In the genomic region with DNA sequence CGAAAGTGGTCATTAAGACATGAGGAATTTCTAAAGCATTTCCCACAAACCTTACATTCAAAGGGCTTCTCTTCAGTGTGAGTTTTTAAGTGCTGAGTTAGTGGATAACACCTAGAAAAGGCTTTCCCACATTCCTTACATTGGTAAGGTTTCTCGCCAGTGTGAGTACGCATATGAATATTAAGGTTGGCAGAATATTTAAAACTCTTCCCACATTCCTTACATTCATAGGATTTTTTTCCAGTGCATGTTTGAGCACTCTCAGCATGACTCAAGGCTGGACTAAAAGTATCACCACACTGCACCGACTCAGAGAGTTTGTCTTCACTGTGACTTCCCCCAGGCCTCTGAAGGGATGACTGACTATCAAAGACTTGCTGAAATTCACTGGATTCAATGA, we compare ENCODE assay signal across 34 mouse cellular contexts. TPM values are rescaled to one million over a fixed set of nuclear protein-coding genes. Genes with fewer than 3 reads are reported as not detected.
A peak's percentile ranks its signal among the peaks of the same experiment; 100 is the strongest.
DNase-seq lines count a peak whose midpoint lies in the region; ATAC-seq and TF ChIP-seq lines count a peak whose summit lies in the region.
"Had no signal": no experiment of that assay in that cellular context is flagged by ENCODE, and none has a peak within 500 bp of the region (broad histone marks: within the 10 kb centered on the region; RNA-seq: fewer than 3 reads in every experiment).

No protein-coding gene starts in this region.

- TF ChIP-seq POLR2A in embryonic fibroblast, embryonic 13.5 days (IDR thresholded peaks at IDR 0.05; ENCODE audit: low read depth, low read length) = no peak

- intact Hi-C loops in left cerebral cortex, postnatal 10 days (cut with DNase I) = no loop called here

- ATAC-seq in Patski = peak; percentile 95
- ATAC-seq in inflammation-experienced regulatory T-cells, adult 6 months = no peak
- ATAC-seq: forebrain, embryonic 15.5 days; intestine, embryonic 15.5 days had no signal

- no peak for TF ChIP-seq CTCF in Patski (IDR thresholded peaks at IDR 0.05)
- TF ChIP-seq CTCF in embryonic fibroblast, embryonic 13.5 days (IDR thresholded peaks at IDR 0.05; ENCODE audit: borderline replicate concordance, insufficient read depth, low read length) = no peak

- H3K4me1 ChIP-seq in embryonic fibroblast, embryonic 13.5 days (ENCODE audit: control insufficient read depth, insufficient read depth, low read length) = no peaks in the 10 kb centered on the region
- H3K4me1 ChIP-seq: embryonic facial prominence, embryonic 12.5 days; embryonic facial prominence, embryonic 15.5 days; forebrain, embryonic 12.5 days; forebrain, embryonic 15.5 days; hindbrain, embryonic 12.5 days; hindbrain, embryonic 15.5 days; intestine, embryonic 15.5 days had no signal

- H3K27ac ChIP-seq in embryonic fibroblast, embryonic 13.5 days (ENCODE audit: insufficient read depth, low read length) = peak overlapping the region; percentile 34; the same call in 1 of the 2 replicates
- H3K27ac ChIP-seq: embryonic facial prominence, embryonic 12.5 days; embryonic facial prominence, embryonic 15.5 days; forebrain, embryonic 12.5 days; forebrain, embryonic 15.5 days; heart, adult 2 months; hindbrain, embryonic 12.5 days; hindbrain, embryonic 15.5 days; intestine, embryonic 15.5 days had no signal

- H3K4me3 ChIP-seq in embryonic fibroblast, embryonic 13.5 days (ENCODE audit: insufficient read depth, low read length) = no peak overlapping the region
- H3K4me3 ChIP-seq: embryonic facial prominence, embryonic 12.5 days; embryonic facial prominence, embryonic 15.5 days; erythroblast, embryonic 14.5 days; forebrain, embryonic 12.5 days; forebrain, embryonic 15.5 days; heart, adult 2 months; hindbrain, embryonic 12.5 days; hindbrain, embryonic 15.5 days; intestine, embryonic 15.5 days had no signal

- peak; percentile 8 for DNase-seq in heart, adult 11 months
- DNase-seq in heart, adult 9 months (ENCODE audit: low spot score in 2 of 2) = no peak
- DNase-seq in Patski (ENCODE audit: low read depth, low spot score) = no peak
- DNase-seq in left cerebral cortex, postnatal 10 days (ENCODE audit: extremely low spot score in 1 of 2, low spot score in 2 of 2) = no peak
- DNase-seq: adrenal gland, adult 2 months; adrenal gland, postnatal 14 days; B cell, adult 2 months; cerebellum, adult 11 months; cerebellum, adult 2 months; cerebellum, adult 9-11 months; cerebellum, postnatal 25 days; gastrocnemius, postnatal 25 days; heart, adult 2 months; kidney, adult 11 months had no signal

- no peaks in the 10 kb centered on the region for H3K27me3 ChIP-seq in Patski
- H3K27me3 ChIP-seq: CH12.LX; embryonic facial prominence, embryonic 12.5 days; embryonic facial prominence, embryonic 15.5 days; forebrain, embryonic 12.5 days; forebrain, embryonic 15.5 days; hindbrain, embryonic 12.5 days; hindbrain, embryonic 15.5 days; intestine, embryonic 15.5 days had no signal

- POLR2A ChIA-PET in Patski (lab: Charles Lee) = no interaction called here

- in situ Hi-C loops in Patski (cut with MboI; ENCODE audit: low pct_unique_long_range_greater_than_20kb) = no loop called here

- CTCF ChIA-PET in Patski (lab: Charles Lee) = no interaction called here

RNA-seq across cellular contexts. Expression of a gene that starts 12.6 kb away (rescaled TPM):
- not detected for polyA plus RNA-seq in Patski (2021)
- not detected in 2 replicates for polyA plus RNA-seq in embryonic fibroblast, embryonic 13.5 days (2011; ENCODE audit: insufficient read length, low read depth, missing spikeins)
- not detected for polyA plus RNA-seq in inflammation-experienced regulatory T-cells, adult 6 months (2017; shearing (Covaris generic))
- not detected for total RNA-seq in left cerebral cortex, postnatal 10 days (2021)
- total RNA-seq: adrenal gland, adult 2 months; adrenal gland, postnatal 14 days; CH12.LX; common myeloid progenitor, adult 5-6 weeks; gastrocnemius, adult 8-10 months; gastrocnemius, postnatal 25 days; heart, adult 2 months; heart, postnatal 25 days; hematopoietic stem cell, adult 5-6 weeks had no signal
- polyA plus RNA-seq: adrenal gland, adult 2 months; embryonic facial prominence, embryonic 12.5 days; embryonic facial prominence, embryonic 15.5 days; erythroblast, embryonic 14.5 days; forebrain, embryonic 12.5 days; forebrain, embryonic 15.5 days; gonadal fat pad, adult 2 months; heart, embryonic 11.5 days; heart, embryonic 14.5 days; heart, postnatal 0 days; hindbrain, embryonic 12.5 days; hindbrain, embryonic 15.5 days; intestine, embryonic 15.5 days had no signal

RNA-seq across cellular contexts. Expression of a gene that starts 36.5 kb away (rescaled TPM):
- polyA plus RNA-seq in Patski (2021) = 16.5 TPM
- polyA plus RNA-seq in embryonic fibroblast, embryonic 13.5 days (2011; ENCODE audit: insufficient read length, low read depth, missing spikeins) = 15.1 and 17.5 TPM in 2 replicates
- polyA plus RNA-seq in inflammation-experienced regulatory T-cells, adult 6 months (2017; shearing (Covaris generic)) = 10 to 100 TPM; 33.3 to 39.9 (median 36.6) TPM
- total RNA-seq in left cerebral cortex, postnatal 10 days (2021) = 10 to 100 TPM; 13.5 to 15.5 TPM

RNA-seq across cellular contexts. Expression of a gene that starts 50.2 kb away (rescaled TPM):
- polyA plus RNA-seq in Patski (2021) = not detected
- 0.18 TPM in 1 of 2 replicates, not detected in the other for polyA plus RNA-seq in embryonic fibroblast, embryonic 13.5 days (2011; ENCODE audit: insufficient read length, low read depth, missing spikeins)
- not detected for polyA plus RNA-seq in inflammation-experienced regulatory T-cells, adult 6 months (2017; shearing (Covaris generic))
- total RNA-seq in left cerebral cortex, postnatal 10 days (2021) = not detected
- total RNA-seq: adrenal gland, adult 2 months; adrenal gland, postnatal 14 days; adrenal gland, postnatal 4 days; CH12.LX; common myeloid progenitor, adult 5-6 weeks; gastrocnemius, adult 8-10 months; gastrocnemius, postnatal 25 days; heart, adult 2 months; heart, postnatal 25 days; hematopoietic stem cell, adult 5-6 weeks had no signal
- polyA plus RNA-seq: adrenal gland, adult 2 months; cerebellum, adult 2 months; embryonic facial prominence, embryonic 12.5 days; erythroblast, embryonic 14.5 days; forebrain, embryonic 12.5 days; forebrain, embryonic 15.5 days; gonadal fat pad, adult 2 months; heart, adult 2 months; heart, embryonic 11.5 days; heart, embryonic 14.5 days; heart, postnatal 0 days; hindbrain, embryonic 12.5 days; hindbrain, embryonic 15.5 days; intestine, embryonic 15.5 days had no signal
